Mouse (Mus musculus) embryonic fibroblast, embryonic 13.5 days (primary cell): ENCODE measurements around the gene Suv39h1. TPM values are rescaled to one million over a fixed set of nuclear protein-coding genes. Genes with fewer than 3 reads are reported as not detected.
"Not testable (repeated sequence)": the region's sequence is repeated elsewhere in the genome, so short reads cannot be mapped to it uniquely, and the experiment has no call there.

Source experiments
- H3K27ac ChIP-seq: 2 replicates; pipeline ENCODE4 v1.5.1; 2012; ENCODE audit warnings: low read length, control low read depth, inconsistent platforms; ENCODE audit not compliant: insufficient read depth
- H3K4me1 ChIP-seq: 2 replicates; pipeline ENCODE4 v1.6.1; 2011; ENCODE audit warnings: low read length; ENCODE audit not compliant: control insufficient read depth, insufficient read depth
- H3K4me3 ChIP-seq: 2 replicates; pipeline ENCODE4 v1.5.1; 2011; ENCODE audit warnings: mild to moderate bottlenecking, control low read depth, low read length; ENCODE audit not compliant: insufficient read depth
- CTCF ChIP-seq: IDR thresholded peaks from 2 replicates; pipeline ENCODE4 v1.5.1; 2011; ENCODE audit warnings: mild to moderate bottlenecking, control low read depth, low read length, moderate library complexity, borderline replicate concordance; ENCODE audit not compliant: insufficient read depth
- POLR2A ChIP-seq: IDR thresholded peaks from 2 replicates; pipeline ENCODE4 v1.6.1; 2011; ENCODE audit warnings: low read depth, mild to moderate bottlenecking, control low read depth, low read length, moderate library complexity
- polyA plus RNA-seq: library from polyadenylated mRNA; stranded (reverse); fragments of >200 nt; gene quantifications from 2 replicates; pipeline ENCODE4 v1.2.4, GENCODE M21; 2011; ENCODE audit warnings: low read depth; ENCODE audit not compliant: missing spikeins, insufficient read length

The Suv39h1 gene
- polyA plus RNA-seq, 1 experiment = 31.0 TPM

DNA sequence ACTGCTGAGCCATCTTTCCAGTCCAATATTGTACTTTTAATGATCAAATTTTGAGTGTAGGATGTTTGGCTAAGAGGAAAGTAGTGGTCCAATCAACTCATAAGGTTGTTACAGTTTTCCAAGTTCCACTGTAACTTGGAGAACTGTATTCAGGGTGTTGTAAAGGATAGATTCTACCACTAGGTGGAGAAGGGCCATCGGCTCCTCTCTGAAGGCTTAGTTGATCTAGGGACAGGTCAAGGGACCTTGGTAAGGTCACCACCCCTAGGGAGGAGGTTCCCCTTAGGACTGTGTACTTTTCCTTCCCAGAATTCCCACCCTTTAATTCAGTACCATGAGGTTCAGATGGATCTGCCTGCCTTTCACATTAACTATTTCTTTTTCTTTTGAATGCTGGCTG, 41.6 kb downstream of the Suv39h1 start:
- TF ChIP-seq CTCF (no peak), POLR2A (no peak)
- Histone ChIP-seq H3K27ac (no peak overlapping the region), H3K4me1 (no peaks in the 10 kb centered on the region), H3K4me3 (no peak overlapping the region)

DNA sequence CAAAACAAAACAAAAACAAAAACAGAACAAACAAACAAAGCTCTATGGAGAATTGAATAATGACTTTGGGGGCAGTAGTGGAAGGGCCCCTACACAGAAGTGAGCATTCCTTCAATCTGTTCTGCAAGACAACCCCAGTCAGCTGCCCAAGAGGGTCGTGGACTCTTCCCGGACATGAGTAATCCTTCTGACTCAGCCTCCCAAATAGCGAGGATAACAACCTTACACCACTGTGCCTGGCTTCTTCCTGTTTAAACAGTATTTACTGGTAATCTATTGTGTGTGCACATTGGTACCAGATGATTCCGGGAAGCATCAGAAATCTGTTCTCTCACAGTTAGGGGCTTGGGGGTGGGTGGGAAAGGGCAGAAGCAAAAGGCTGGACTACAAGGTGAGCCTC, 47.7 kb downstream of the Suv39h1 start:
- TF ChIP-seq POLR2A (no peak), CTCF (no peak)

DNA sequence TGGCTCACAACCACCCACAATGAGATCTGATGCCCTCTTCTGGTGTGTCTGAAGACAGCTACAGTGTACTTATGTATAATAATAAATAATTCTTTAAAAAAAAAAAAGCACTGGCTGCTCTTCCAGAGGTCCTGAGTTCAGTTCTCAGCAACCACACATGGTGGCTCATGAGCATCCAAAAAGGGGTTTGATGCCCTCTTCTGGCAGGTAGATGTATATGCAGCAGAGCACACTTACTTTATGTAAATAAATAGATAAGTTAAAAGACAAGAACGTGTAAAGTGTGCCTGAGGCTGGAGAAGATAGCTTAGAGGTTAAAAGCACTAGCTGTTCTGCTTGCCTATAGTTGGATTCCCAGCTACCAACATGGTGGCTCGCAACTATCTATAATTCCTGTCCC, 49.8 kb downstream of the Suv39h1 start:
- no peak for TF ChIP-seq POLR2A
- TF ChIP-seq CTCF = no peak
- H3K27ac ChIP-seq = no peak overlapping the region
- H3K4me3 ChIP-seq = no peak overlapping the region
- H3K4me1 ChIP-seq = peaks cover 2% of the 10 kb centered on the region; the same call in 1 of the 2 replicates

More for the DNA sequence above, 47.7 kb downstream of the Suv39h1 start:
- Histone ChIP-seq H3K27ac (no peak overlapping the region), H3K4me3 (no peak overlapping the region), H3K4me1 (peaks cover 2% of the 10 kb centered on the region; the same call in 1 of the 2 replicates)

DNA sequence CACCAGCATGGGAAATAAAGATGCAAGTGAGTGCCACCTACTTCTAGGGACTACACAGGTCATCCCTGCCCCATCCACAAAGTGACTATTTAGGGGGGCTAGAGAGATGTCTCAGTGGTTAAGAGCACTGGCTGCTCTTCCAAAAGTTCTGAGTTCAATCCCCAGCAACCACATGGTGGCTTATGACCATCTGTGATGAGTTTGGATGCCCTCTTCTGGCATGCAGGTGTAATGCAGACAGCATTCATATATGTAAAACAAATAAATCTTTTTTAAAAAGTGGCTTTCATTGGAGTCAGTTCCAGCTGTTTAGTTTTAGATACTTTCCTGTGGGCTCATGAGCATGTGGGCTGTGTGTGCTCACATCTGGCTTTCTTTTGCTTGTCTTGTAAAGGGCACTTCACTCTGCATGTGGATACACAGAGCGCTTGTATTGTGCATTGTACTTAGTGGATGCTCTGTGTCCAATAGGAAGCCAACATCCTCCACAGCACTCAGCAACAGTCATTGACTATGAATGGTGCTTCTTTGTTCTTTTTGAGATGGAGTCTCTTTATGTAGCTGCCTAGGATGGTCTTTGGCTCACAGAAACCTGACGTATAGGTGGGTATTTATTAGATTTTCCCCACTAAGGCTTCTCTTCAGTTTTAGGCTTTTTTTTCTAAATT, 54.3 kb downstream of the Suv39h1 start:
- TF ChIP-seq POLR2A (no peak), CTCF (no peak)
- Histone ChIP-seq H3K4me1 (no peaks in the 10 kb centered on the region), H3K27ac (no peak overlapping the region), H3K4me3 (no peak overlapping the region)

DNA sequence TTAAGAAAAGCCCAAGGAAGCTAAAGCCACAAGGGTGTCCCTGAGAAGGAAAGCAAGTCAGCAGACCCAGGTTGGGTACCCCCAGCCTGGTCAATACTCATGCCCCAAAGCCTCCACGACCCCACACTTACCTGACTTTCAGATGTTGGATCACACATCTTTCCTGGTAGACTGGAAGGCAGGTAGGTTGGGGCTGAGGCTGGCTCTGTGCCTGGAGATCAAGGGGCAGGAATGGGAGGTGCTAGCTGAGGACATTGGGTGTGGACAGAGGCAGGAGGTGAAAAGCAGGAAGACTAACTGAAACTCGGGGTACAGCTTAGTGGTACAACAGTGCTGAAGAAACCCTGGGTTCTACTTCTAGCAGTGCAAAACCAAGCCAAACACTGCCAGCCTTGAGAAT, 56.3 kb downstream of the Suv39h1 start, which contains the start of gene Glod5:
Glod5 (minus strand) TSS at position 207 of the 400 bp plus-strand sequence.
- Histone ChIP-seq H3K4me3 (no peak within 1 kb of the TSS), H3K4me1 (no peaks in the 10 kb centered on the region), H3K27ac (no peak within 1 kb of the TSS)
- TF ChIP-seq POLR2A (no peak), CTCF (no peak)

DNA sequence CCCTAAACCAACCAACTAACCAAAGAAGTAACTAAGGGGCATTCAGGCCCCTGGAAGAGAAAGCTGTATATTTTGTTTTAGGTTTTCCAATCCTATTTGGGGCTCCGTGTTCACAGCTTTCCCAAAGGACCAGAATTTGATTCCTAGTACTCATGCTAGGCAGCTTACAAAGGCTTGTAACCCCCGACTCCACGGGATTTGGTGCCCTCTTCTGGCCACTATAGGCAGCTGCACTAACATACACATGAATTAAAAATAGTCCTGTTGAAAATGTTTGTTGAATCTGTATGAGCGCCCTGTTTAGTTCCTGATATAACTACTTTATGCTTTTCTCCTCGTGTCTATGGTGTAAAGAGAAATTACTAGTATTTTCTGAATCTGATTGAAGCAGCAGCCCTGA, 57.4 kb downstream of the Suv39h1 start:
- no peak overlapping the region for H3K27ac ChIP-seq
- H3K4me1 ChIP-seq = no peaks in the 10 kb centered on the region
- TF ChIP-seq POLR2A (no peak), CTCF (no peak; the same call in 1 of the 2 replicates)
- no peak overlapping the region for H3K4me3 ChIP-seq

DNA sequence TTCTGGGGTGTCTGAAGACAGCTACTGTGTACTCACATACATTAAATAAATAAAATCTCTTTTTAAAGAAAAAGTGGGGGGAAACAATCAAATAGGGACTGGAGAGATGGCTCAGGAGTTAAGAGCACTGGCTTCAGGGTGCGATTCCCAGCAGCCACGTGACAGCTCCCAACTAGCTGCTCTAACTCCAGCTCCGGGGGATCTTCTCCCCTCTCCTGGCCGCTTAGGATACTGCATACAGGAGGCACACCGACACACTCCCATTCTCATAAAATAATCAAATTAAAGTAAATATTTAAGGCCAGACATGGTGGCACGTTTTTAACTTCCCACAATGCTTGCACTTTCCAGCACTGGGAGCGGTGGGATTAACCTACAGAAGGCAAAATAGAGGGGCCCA, 58.9 kb downstream of the Suv39h1 start:
- not testable (repeated sequence) for H3K27ac ChIP-seq

DNA sequence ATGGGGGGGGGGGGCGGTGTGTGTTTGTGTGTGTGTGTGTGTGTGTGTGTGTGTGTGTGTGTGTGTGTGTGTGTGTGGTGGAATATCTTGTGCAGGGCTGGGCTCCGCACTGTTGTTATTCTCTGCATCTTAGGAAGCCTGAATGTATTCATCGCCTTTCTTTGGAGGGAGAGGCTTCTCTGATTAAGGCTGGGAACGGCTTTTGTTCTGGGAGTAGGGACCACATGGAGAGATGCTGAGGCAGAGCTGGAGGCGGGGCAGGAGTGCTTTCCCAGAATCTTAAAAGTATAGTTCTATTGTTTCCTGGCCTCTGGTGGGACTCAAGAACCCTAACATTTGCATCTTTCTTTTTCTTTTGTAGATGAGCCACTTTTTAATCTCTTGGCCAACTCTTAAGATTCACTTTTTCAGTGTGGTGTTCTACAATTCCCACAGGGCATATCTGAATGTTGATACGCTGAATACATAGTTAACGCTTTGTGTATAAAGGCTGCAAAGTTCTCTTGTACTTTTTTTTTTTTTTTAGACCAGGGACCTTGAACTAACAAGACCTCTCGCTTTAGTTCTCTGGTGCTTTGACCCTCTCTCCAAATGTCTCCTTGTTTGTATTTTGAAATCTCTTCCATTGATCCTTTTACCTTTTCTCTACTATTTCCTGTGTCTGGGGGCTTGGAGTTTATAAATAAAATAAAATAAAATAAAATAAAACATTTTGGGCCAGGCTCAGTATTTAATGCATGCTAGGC, 60.8 kb downstream of the Suv39h1 start:
- no peak overlapping the region for H3K27ac ChIP-seq
- no peaks in the 10 kb centered on the region for H3K4me1 ChIP-seq
- no peak overlapping the region for H3K4me3 ChIP-seq

More for the DNA sequence above, 58.9 kb downstream of the Suv39h1 start:
- H3K4me1 ChIP-seq, H3K4me3 ChIP-seq: not testable (repeated sequence)

DNA sequence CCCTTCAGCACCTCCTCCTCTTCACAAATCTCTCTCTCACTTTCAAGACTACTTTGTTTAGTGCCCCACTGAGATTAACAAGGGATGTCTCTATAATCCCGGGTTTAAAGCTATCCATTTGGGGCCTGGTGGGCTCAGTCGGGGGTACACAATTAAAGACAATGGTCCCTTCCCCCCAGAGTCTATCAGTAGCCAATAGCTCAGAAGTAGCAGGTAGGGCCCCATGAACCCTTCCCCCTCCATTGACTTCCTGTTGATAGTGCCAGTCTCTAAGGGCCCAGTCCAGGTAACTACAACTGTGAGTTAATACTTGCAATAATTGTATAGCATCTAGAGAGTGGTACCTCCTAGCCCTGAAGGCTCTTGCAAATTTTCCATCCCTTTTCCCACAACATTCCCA, 61.4 kb downstream of the Suv39h1 start:
- no peak overlapping the region for H3K4me3 ChIP-seq
- H3K4me1 ChIP-seq = no peaks in the 10 kb centered on the region
- no peak overlapping the region for H3K27ac ChIP-seq
- TF ChIP-seq POLR2A (no peak), CTCF (no peak)

More for the DNA sequence above, 60.8 kb downstream of the Suv39h1 start:
- TF ChIP-seq POLR2A (no peak), CTCF (no peak)

Other genes with a start within 250 kb of the Suv39h1 start
- gene Otud5, start 233.4 kb downstream of the Suv39h1 start, polyA plus RNA-seq = 57.5 and 65.0 TPM in 2 replicates
- 4.0 and 4.3 TPM in 2 replicates for gene Pim2, start 196.5 kb downstream of the Suv39h1 start, polyA plus RNA-seq
- gene Slc35a2, start 190.7 kb downstream of the Suv39h1 start, polyA plus RNA-seq = 113 and 123 TPM in 2 replicates
- 90.2 and 103 TPM in 2 replicates for gene Pqbp1, start 175.5 kb downstream of the Suv39h1 start, polyA plus RNA-seq
- 29.5 and 39.9 TPM in 2 replicates for gene Timm17b, start 175.4 kb downstream of the Suv39h1 start, polyA plus RNA-seq
- gene Gm10491, start 166.9 kb downstream of the Suv39h1 start, polyA plus RNA-seq = not detected in 2 replicates
- gene Gm10490, start 165.2 kb downstream of the Suv39h1 start, polyA plus RNA-seq = not detected in 2 replicates
- gene Pcsk1n, start 154.9 kb downstream of the Suv39h1 start, polyA plus RNA-seq = not detected in 2 replicates
- not detected in 2 replicates for gene Eras, start 146.2 kb downstream of the Suv39h1 start, polyA plus RNA-seq
- gene Hdac6, start 126.9 kb downstream of the Suv39h1 start, polyA plus RNA-seq = 21.2 and 27.6 TPM in 2 replicates
- gene Gata1, start 96.7 kb downstream of the Suv39h1 start, polyA plus RNA-seq = not detected in 2 replicates
- not detected in 2 replicates for gene Glod5, start 56.3 kb downstream of the Suv39h1 start, polyA plus RNA-seq
- gene Was, start 15.7 kb upstream of the Suv39h1 start, polyA plus RNA-seq = 0.25 TPM in 1 of 2 replicates, not detected in the other
- gene Wdr13, start 58.1 kb upstream of the Suv39h1 start, polyA plus RNA-seq = 26.7 and 29.9 TPM in 2 replicates
- gene Rbm3, start 71.1 kb upstream of the Suv39h1 start, polyA plus RNA-seq = 486 and 515 TPM in 2 replicates
- gene Tbc1d25, start 101.4 kb upstream of the Suv39h1 start, polyA plus RNA-seq = 5.3 and 6.7 TPM in 2 replicates
- gene Ebp, start 118.8 kb upstream of the Suv39h1 start, polyA plus RNA-seq = 35.7 and 36.0 TPM in 2 replicates
- 5.3 and 8.6 TPM in 2 replicates for gene Porcn, start 131.8 kb upstream of the Suv39h1 start, polyA plus RNA-seq
- gene Ftsj1, start 177.6 kb upstream of the Suv39h1 start, polyA plus RNA-seq = 19.8 and 23.9 TPM in 2 replicates
- not detected in 2 replicates for gene Slc38a5, start 196.4 kb upstream of the Suv39h1 start, polyA plus RNA-seq